Mouse (Mus musculus) left cerebral cortex, adult 18-20 months (tissue): Measurements from ENCODE around the gene Mpdz. TPM values are rescaled to one million over a fixed set of nuclear protein-coding genes. Genes with fewer than 3 reads are reported as not detected.

Experiments used
- DNase-seq, 2 experiments: peaks; one replicate each; pipeline ENCODE4 v3.0.0; 2021 to 2022; ENCODE audit warnings: low spot score in 2 of 2, mixed read lengths in 1 of 2
- total RNA-seq, 2 experiments: library from RNA; stranded (reverse); gene quantifications; 2 replicates each; pipeline ENCODE4 v1.2.3; 2021

The Mpdz gene
- total RNA-seq, 2 experiments from 2014 or later: 57.9 to 62.5 TPM

- no peak for DNase-seq
Measured at GRCm38 (mm10) chr4:81283611-81284010, 159.0 kb downstream of the Mpdz start.

GRCm38 (mm10) chr4:81283081-81283480 is 159.5 kb downstream of the Mpdz start:
- no peak for DNase-seq

DNA sequence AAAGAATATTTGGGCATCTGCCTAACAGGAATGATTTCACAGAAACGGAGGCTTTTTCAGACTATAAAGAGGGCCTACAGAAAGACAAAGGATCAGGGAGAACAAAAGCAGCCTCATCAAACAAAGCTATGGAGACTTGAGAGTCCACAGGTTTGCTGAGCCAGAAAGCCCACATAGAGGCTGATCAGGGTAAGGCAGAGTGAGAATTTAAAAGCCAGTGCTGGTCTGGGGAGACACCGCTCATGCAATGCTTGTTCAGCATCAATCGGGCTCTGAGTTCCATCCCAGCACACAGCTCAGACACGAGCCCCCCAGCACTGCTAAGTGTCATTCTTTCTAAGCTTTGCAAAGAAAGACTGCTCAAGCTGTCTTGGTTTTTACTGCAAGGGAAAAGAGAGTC is 162.5 kb downstream of the Mpdz start:
- no peak for DNase-seq

GRCm38 (mm10) chr4:81279451-81279850 is 163.2 kb downstream of the Mpdz start:
- DNase-seq: no peak

DNA sequence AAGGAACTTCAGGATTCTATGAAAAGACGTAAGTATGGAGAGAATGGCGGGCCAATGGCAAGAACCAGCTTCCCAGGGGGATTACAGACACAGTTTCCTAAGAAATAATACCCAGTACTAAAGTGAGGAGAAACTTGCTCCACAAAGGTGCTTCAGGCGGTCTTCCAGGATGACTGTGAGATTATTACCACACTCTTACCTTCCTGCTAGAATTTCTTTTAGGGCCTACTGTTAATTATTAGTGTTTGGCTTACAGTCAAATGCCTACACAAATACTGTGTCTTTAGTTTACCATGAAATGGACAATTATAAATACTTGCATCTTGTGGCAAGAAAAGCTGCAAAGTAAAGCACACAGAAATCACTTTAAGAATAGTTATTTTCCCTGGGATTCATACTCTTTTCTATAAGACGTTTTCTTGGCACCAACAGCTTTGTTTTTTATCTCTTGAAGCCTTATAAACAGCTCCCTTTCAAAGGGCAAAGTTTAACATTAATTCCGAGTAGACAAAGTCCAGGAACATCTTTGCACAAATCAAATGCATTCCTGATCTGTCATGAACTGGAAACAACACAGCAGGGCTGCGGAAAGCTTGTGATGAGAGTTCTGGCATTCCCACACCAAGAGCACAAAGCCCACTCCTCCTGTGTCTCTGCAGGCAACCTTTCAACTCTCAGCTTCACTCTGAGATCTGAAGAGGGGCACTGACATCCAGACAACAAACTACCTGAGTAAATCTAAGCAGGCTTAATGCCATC is 166.5 kb downstream of the Mpdz start:
- no peak for DNase-seq

GRCm38 (mm10) chr4:81273067-81273466 is 169.5 kb downstream of the Mpdz start:
- no peak for DNase-seq

DNA sequence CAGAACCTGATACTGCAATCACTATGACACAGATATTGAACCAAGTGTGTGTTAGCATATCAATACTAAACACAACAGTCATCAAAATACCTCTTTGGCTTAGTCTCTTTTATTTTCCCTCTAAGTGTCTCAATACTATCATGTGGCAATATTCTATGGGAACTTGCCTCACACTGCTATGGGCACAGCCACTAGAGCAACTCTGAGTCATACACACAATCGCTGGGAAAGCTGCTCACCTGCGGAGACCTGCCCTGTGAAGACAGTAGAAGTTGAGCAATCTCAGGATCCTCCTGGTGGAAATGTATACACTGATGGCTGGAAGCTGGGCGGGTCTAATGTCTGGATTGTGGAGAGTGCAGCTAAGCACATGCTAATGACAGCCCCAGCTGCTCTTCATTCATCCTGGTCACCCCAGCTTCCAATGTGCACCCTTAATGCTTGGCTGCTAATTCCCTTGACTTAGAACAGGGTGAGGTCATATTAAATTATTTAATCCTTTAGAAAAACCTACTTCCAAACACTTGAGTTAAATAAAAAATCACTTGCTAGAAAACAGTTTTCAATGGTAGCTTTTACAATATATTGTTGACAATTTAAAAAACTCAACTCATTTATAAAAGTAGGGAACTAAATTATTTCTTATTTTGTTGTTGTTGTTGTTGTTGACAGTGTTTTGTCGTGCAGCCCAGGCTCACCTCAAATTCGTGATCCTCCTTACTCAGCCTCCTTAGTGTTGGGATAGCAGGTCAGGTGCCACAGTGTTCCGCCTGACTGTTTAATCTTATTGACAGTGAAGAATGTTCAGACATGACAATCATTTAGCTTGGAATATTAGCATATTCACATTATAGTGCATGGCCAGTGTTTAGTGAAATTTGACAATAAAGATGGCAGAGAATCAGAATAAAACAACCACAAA is 189.5 kb downstream of the Mpdz start:
- DNase-seq: no peak

DNA sequence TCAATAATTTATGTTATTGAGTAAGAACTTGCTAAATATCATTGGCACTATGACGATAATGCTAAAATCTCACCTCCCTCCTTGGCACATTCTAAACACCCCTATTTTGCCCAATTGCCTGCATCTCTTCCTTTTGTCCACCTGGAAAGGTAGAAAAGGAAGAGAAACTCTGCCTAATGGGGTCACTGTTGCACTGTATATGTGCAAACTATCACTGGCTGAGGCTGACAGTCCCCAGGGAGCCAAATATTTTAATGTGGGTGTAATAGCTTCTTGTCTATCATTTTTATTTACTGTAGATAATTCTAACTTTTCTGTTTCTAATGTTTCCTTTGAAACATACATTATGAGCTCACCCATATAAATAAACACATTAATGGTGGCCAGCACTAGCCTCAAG is 190.3 kb downstream of the Mpdz start:
- DNase-seq: no peak

- DNase-seq: peak; percentile 56 to 58
Measured at GRCm38 (mm10) chr4:81251934-81252333, 190.7 kb downstream of the Mpdz start.

DNA sequence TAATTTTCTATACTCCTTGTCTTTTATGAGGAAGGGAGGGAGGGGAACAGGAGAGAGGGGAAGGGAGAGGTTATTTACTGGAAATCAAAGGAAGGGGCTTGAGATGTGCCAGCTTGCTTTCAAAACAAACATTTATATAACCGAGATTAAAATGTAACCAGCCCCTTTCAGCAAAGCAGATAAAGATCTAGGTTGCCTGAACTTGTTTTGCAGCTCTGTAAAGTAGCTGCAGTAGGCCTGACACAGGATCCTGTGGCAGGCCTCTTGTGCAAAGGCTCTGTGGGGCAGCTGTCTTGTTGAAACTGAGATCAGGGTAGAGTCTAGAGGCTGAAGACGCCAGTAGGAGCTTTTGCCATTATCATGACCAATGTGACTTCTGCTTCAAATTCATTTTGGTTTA is 193.4 kb downstream of the Mpdz start:
- no peak for DNase-seq

- DNase-seq: no peak
Measured at GRCm38 (mm10) chr4:81236227-81236626, 206.4 kb downstream of the Mpdz start.
